Mouse (Mus musculus) myocyte (in vitro differentiated cells): ENCODE results near the gene Ulk4.

Experiments used
- MAX ChIP-seq: IDR thresholded peaks from one replicate; pipeline ENCODE4 v1.6.1; 2011; ENCODE audit warnings: low read depth, mild to moderate bottlenecking, control low read depth
- POLR2A ChIP-seq: IDR thresholded peaks from one replicate; pipeline ENCODE4 v1.6.1; 2011; ENCODE audit warnings: low read depth, mild to moderate bottlenecking, control low read depth, moderate library complexity; ENCODE audit not compliant: insufficient read length
- SRF ChIP-seq: IDR thresholded peaks from one replicate; pipeline ENCODE4 v1.6.1; 2011; ENCODE audit warnings: low read depth; ENCODE audit not compliant: control insufficient read depth, insufficient read length

DNA sequence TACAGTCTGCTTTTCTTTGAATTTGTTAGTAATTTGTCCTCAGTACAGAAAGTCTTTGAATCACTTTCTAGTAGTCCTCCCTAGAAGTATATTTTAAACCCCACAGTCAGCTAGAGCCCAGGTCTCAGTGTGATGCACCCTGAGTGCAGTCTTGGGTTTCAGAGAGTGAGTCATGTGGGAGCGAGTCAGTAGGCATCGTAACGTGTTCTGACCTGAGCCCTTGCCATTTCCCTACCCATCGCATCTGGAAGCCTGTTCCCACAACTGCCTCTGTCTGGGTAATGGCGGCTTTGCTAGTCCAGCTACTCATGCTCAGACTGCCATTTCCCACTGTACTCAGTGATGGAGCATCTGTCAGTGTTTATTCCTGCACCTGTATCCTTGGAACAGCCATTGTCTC is 318.9 kb downstream of the Ulk4 start:
- no peak for TF ChIP-seq POLR2A
- no peak for TF ChIP-seq MAX
- no peak for TF ChIP-seq SRF
